Mouse (Mus musculus) embryonic facial prominence, embryonic 10.5 days (tissue): ENCODE data around the gene Rex1bd. TPM values are rescaled to one million over a fixed set of nuclear protein-coding genes. Genes with fewer than 3 reads are reported as not detected.
A peak's percentile ranks its signal among the peaks of the same experiment; 100 is the strongest.

Source experiments
- DNase-seq: peaks from one replicate; pipeline ENCODE4 v3.0.0-alpha.2; 2017; ENCODE audit warnings: low spot score
- H3K27ac ChIP-seq: fragments of 300-500 bp; sonication (generic); replicated peaks from 2 replicates; pipeline ENCODE4 v1.5.1; 2016; ENCODE audit warnings: mild to moderate bottlenecking
- H3K27me3 ChIP-seq: fragments of 300-500 bp; sonication (generic); replicated peaks from 2 replicates; pipeline ENCODE4 v1.6.1; 2016; ENCODE audit warnings: low read depth, mild to moderate bottlenecking; ENCODE audit not compliant: poor library complexity, severe bottlenecking
- H3K36me3 ChIP-seq: fragments of 300-500 bp; sonication (generic); replicated peaks from 2 replicates; pipeline ENCODE4 v1.6.1; 2016; ENCODE audit warnings: mild to moderate bottlenecking, moderate library complexity
- H3K4me1 ChIP-seq: fragments of 300-500 bp; sonication (generic); 2 replicates; pipeline ENCODE4 v1.6.1; 2016
- H3K4me3 ChIP-seq: fragments of 300-500 bp; sonication (generic); 2 replicates; pipeline ENCODE4 v1.5.1; 2016; ENCODE audit warnings: mild to moderate bottlenecking, moderate library complexity
- H3K9me3 ChIP-seq: fragments of 300-500 bp; sonication (generic); 2 replicates; pipeline ENCODE4 v1.6.1; 2016; ENCODE audit warnings: mild to moderate bottlenecking
- WGBS: fragments of 180-500 bp; shearing (Covaris S2); methylation state at CpG from one replicate; pipeline ENCODE4 v1.1.7; 2016; 5-methylcytosine and 5-hydroxymethylcytosine counted together
- polyA plus RNA-seq: library from polyadenylated mRNA; unstranded; fragments of >200 nt; fragmentation: Nextera tagmentation; extraction: Ambion mirVana; gene quantifications from 2 replicates; pipeline ENCODE4 v1.2.1, GENCODE M21; 2016

Gene Rex1bd
- polyA plus RNA-seq, 1 experiment from 2014 or later = 138 TPM

GRCm38 (mm10) chr8:70493692-70494415 is 12.7 kb downstream of the Rex1bd start:
- peaks cover 100% of the 10 kb centered on the region for H3K27me3 ChIP-seq
- H3K36me3 ChIP-seq = peaks cover 15% of the 10 kb centered on the region
- DNase-seq = peak; percentile 62
- peak overlapping the region; percentile 73 for H3K4me3 ChIP-seq
- peak overlapping the region; percentile 87 for H3K27ac ChIP-seq
- H3K4me1 ChIP-seq = peaks cover 79% of the 10 kb centered on the region
- no peaks in the 10 kb centered on the region for H3K9me3 ChIP-seq
- WGBS = under 1% methylated on average over 47 of the region's 47 CpGs

GRCm38 (mm10) chr8:70492664-70493640 is 13.6 kb downstream of the Rex1bd start, which contains the start of gene Crlf1:
Crlf1 (plus strand) TSS chr8:70493158.
- Histone ChIP-seq H3K27me3 (peaks cover 100% of the 10 kb centered on the region), H3K36me3 (peaks cover 9% of the 10 kb centered on the region), H3K9me3 (no peaks in the 10 kb centered on the region), H3K27ac (peak within 1 kb of the TSS; percentile 87), H3K4me3 (peak within 1 kb of the TSS; percentile 73), H3K4me1 (peaks cover 83% of the 10 kb centered on the region)
- peak; percentile 75 for DNase-seq
- under 1% methylated on average over 88 of the region's 93 CpGs for WGBS

GRCm38 (mm10) chr8:70490880-70491495 is 15.6 kb downstream of the Rex1bd start:
- Histone ChIP-seq H3K27me3 (peaks cover 100% of the 10 kb centered on the region), H3K4me1 (peaks cover 100% of the 10 kb centered on the region), H3K9me3 (no peaks in the 10 kb centered on the region), H3K27ac (peak overlapping the region; percentile 87), H3K4me3 (peak overlapping the region; percentile 73), H3K36me3 (no peaks in the 10 kb centered on the region)
- 1% methylated on average over 20 of the region's 20 CpGs for WGBS
- DNase-seq = peak; percentile 67

- WGBS = 3% methylated on average over 10 of the region's 10 CpGs
- Histone ChIP-seq H3K4me1 (peaks cover 98% of the 10 kb centered on the region), H3K27ac (peak overlapping the region; percentile 87), H3K36me3 (no peaks in the 10 kb centered on the region), H3K9me3 (no peaks in the 10 kb centered on the region), H3K27me3 (peaks cover 100% of the 10 kb centered on the region), H3K4me3 (peak overlapping the region; percentile 73)
- no peak for DNase-seq
Observed at GRCm38 (mm10) chr8:70490061-70490879, 16.3 kb downstream of the Rex1bd start.

- DNase-seq = peak; percentile 77
- peak overlapping the region; percentile 73 for H3K4me3 ChIP-seq
- WGBS = under 1% methylated on average over 41 of the region's 41 CpGs
- no peaks in the 10 kb centered on the region for H3K9me3 ChIP-seq
- H3K27me3 ChIP-seq = peaks cover 100% of the 10 kb centered on the region
- peak overlapping the region; percentile 87 for H3K27ac ChIP-seq
- H3K36me3 ChIP-seq = peaks cover 6% of the 10 kb centered on the region; the same call in 1 of the 2 replicates
- peaks cover 91% of the 10 kb centered on the region for H3K4me1 ChIP-seq
Observed at GRCm38 (mm10) chr8:70489576-70489975, 17.0 kb downstream of the Rex1bd start.

GRCm38 (mm10) chr8:70488931-70489470 is 17.6 kb downstream of the Rex1bd start:
- H3K36me3 ChIP-seq = peaks cover 8% of the 10 kb centered on the region; the same call in 1 of the 2 replicates
- H3K9me3 ChIP-seq = no peaks in the 10 kb centered on the region
- H3K4me1 ChIP-seq = peaks cover 85% of the 10 kb centered on the region
- WGBS = under 1% methylated on average over 14 of the region's 14 CpGs
- DNase-seq = peak; percentile 67
- peak overlapping the region; percentile 73 for H3K4me3 ChIP-seq
- peak overlapping the region; percentile 87 for H3K27ac ChIP-seq
- H3K27me3 ChIP-seq = peaks cover 100% of the 10 kb centered on the region

GRCm38 (mm10) chr8:70487993-70488796 is 18.4 kb downstream of the Rex1bd start:
- Histone ChIP-seq H3K9me3 (no peaks in the 10 kb centered on the region), H3K4me3 (peak overlapping the region; percentile 73), H3K4me1 (peaks cover 77% of the 10 kb centered on the region), H3K27ac (peak overlapping the region; percentile 87), H3K27me3 (peaks cover 100% of the 10 kb centered on the region), H3K36me3 (peaks cover 8% of the 10 kb centered on the region; the same call in 1 of the 2 replicates)
- WGBS = 2% methylated on average over 55 of the region's 55 CpGs
- DNase-seq = peak; percentile 92

GRCm38 (mm10) chr8:70486941-70487520 is 19.5 kb downstream of the Rex1bd start, which contains the start of gene Tmem59l:
Tmem59l (minus strand) TSS chr8:70487358.
- WGBS = 3% methylated on average over 33 of the region's 33 CpGs
- H3K4me1 ChIP-seq = peaks cover 65% of the 10 kb centered on the region
- H3K27me3 ChIP-seq = peaks cover 99% of the 10 kb centered on the region
- H3K9me3 ChIP-seq = no peaks in the 10 kb centered on the region
- H3K36me3 ChIP-seq = peaks cover 8% of the 10 kb centered on the region; the same call in 1 of the 2 replicates
- H3K27ac ChIP-seq = peak within 1 kb of the TSS; percentile 87
- DNase-seq = no peak
- peak within 1 kb of the TSS; percentile 73 for H3K4me3 ChIP-seq

GRCm38 (mm10) chr8:70486191-70486681 is 20.3 kb downstream of the Rex1bd start:
- H3K4me3 ChIP-seq = peak overlapping the region; percentile 73
- H3K27ac ChIP-seq = peak overlapping the region; percentile 87
- no peak for DNase-seq
- WGBS = 51% methylated on average over 7 of the region's 7 CpGs
- H3K9me3 ChIP-seq = no peaks in the 10 kb centered on the region
- peaks cover 57% of the 10 kb centered on the region for H3K4me1 ChIP-seq
- peaks cover 99% of the 10 kb centered on the region for H3K27me3 ChIP-seq
- H3K36me3 ChIP-seq = peaks cover 8% of the 10 kb centered on the region; the same call in 1 of the 2 replicates

- Histone ChIP-seq H3K27me3 (peaks cover 83% of the 10 kb centered on the region), H3K9me3 (no peaks in the 10 kb centered on the region), H3K36me3 (peaks cover 8% of the 10 kb centered on the region; the same call in 1 of the 2 replicates), H3K4me1 (peaks cover 30% of the 10 kb centered on the region), H3K4me3 (no peak overlapping the region), H3K27ac (no peak overlapping the region)
- no peak for DNase-seq
- WGBS = 62% methylated on average over 2 of the region's 2 CpGs
Observed at GRCm38 (mm10) chr8:70482943-70483342, 23.6 kb downstream of the Rex1bd start.
